Mouse (Mus musculus) kidney, adult 11 months (tissue): Measurements from ENCODE around the gene D330020A13Rik.

Experiments
- DNase-seq: peaks from one replicate; pipeline ENCODE4 v3.0.0; 2022

The D330020A13Rik gene

GRCm38 (mm10) chr6:120301137-120301536 lies 7.0 kb downstream of the D330020A13Rik start:
- peak; percentile 51 for DNase-seq

DNA sequence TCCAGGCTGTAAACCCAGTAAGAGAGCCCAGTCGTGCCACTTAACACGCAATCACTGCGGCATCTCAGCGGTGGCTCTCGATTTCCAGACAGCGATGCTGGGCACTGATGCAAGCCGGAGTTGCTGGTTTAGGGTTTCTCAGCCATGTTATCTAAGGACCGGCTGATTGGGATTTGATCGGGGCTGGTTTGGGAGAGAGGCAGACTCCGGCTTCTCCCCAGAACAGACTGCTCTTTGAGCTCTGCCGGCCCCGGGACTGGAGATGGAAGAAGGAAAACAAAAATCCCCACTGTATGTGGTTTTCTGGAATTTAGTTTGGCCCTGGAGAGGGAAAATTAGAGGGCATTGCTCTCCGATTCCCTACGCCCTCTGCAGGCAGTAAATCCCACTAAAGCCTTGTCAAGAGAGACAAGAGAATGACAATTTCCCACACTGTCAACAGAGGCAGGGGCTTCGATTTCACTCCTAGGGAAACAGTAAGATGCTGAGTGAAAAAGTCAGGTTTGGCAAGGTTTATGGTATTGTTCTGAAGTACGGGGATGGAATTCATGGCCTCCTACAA lies 8.7 kb downstream of the D330020A13Rik start:
- no peak for DNase-seq

DNA sequence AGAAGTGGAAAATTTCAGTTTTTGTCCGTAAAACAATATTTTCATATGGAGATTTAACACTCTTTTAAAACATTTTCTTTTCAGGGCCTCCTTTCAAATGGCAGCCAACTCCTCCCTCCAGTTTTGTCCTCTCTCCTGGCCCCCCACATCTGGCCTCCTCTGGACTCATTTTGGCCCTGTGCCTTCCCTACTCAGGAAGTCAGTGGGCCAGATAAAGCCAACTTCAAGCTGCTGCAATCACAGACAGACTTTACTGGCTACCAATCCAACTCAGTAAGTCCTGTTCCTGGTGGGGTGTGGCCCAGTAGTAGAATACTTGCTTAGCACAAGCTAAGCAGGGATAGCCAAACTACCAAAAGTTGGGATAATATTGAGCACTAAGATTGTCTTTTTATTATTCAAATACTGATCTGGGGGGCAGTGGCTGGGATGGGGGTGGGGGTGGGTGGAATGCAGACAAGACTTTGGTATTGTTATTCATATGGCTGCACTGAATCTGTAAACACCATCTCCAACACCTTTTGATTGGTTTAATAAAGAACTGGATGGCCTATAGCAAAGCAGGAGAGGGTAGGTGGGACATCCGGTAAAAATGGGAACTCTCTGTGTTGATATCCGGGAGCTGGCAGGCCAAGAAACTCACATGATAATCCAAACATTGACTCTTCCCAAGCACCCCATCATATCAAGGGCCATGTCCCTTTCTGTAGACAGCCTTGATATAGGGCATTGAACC lies 12.9 kb downstream of the D330020A13Rik start:
- DNase-seq, result no peak

GRCm38 (mm10) chr6:120309338-120309737 lies 15.2 kb downstream of the D330020A13Rik start:
- DNase-seq, result peak; percentile 83

DNA sequence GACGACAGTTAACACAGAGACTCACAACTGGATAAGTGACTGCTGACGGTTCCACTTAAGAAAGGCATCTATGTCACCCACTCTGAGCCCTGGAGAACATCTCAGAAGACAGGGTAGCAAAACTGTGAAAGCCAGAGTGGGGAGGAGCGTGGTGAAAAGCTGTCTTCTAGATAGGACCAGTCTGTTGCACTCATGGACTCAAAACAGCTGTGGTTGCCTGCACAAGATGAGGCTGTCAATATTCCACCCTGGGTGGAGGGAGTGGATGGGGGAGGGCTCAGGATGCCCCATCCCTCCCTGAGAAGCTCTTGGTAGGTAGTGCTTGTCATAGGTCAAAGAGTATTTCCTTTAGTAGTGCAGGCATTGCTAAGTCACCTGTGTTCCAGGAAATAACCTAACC lies 15.6 kb downstream of the D330020A13Rik start:
- DNase-seq, result peak; percentile 13

- no peak for DNase-seq
These were observed 18.3 kb downstream of the D330020A13Rik start for GRCm38 (mm10) chr6:120312443-120312842.

GRCm38 (mm10) chr6:120318303-120318940 lies 24.3 kb downstream of the D330020A13Rik start:
- DNase-seq, result no peak

GRCm38 (mm10) chr6:120319129-120319528 lies 25.0 kb downstream of the D330020A13Rik start:
- no peak for DNase-seq

- DNase-seq, result no peak
These were observed 26.2 kb downstream of the D330020A13Rik start for GRCm38 (mm10) chr6:120320369-120320768.

DNA sequence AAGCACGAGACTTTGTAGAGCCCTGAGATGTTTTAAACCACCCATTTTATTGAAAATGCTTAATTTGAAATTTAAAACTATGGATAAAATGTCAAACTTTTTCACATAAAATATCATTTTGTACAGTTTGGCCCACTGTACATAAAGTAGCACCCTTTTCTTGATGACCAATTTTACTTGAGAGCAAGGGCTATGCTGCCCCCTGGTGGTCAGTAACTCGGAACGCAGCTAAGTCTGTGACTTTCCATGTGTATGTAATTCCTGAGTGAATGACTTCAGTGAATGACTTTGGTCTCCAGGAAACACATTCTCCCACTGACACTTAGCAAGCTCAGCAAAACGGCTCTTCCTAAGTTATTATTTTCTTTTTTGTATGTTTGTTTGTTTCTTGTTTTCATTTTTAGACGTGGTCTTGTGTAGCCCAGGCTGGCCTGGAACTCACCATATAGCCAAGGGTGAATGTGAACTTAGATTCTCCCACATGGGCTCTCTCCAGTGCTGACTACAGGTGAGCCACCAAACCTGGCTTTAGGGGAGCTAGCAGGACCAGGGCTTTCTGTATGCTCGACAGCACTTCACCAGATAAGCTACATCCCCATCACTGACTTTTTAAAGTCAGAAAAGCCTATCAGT lies 30.2 kb downstream of the D330020A13Rik start:
- peak; percentile 10 for DNase-seq

DNA sequence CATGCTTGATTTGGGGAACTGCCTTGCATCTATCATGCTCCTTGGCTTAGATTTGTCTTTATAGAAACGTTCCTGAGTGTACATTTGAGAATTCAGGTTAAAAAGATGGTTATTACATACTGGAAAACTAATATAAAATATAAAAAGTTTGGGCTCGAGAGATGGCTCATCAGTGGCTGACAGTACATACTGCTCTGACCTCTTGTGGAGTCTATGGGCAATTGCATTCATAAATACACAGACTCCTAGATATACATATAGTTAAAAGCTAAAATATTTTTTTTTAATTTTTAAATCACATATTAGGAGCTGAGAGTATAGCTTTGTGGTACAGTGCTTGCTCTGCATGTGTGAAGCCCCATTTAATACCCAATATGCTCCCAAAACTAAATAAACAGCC lies 38.2 kb downstream of the D330020A13Rik start:
- no peak for DNase-seq

DNA sequence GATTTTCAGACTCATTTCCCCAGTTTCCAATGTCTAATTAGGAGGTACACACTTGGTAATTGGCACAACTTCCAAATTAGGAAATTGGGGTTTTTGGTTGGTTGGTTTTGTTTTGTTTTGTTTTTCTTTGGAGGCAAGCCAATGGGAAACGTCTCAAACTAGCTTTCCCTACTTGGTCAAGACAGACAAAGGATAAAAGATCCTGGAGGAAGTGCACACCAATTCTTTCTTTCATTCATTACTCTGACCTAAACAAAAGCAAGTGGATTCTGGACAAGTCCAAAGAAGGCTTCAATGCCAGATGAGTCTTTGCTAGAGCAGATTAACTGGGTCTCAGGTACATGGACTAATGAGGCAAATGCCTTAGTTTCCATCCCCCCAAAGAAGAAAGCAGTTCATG lies 49.8 kb downstream of the D330020A13Rik start:
- DNase-seq, result no peak
